Mouse (Mus musculus): ENCODE measurements around the gene Hoxc10. TPM values are rescaled to one million over a fixed set of nuclear protein-coding genes. Genes with fewer than 3 reads are reported as not detected.

Gene Hoxc10
- polyA plus RNA-seq, 1 experiment from 2014 or later, result not detected

- no peak overlapping the region for H3K27ac ChIP-seq
- no peaks in the 10 kb centered on the region for H3K36me3 ChIP-seq
- no peak for ATAC-seq (replicated peaks; ENCODE audit: insufficient number of reproducible peaks, insufficient read depth, low FRiP score, low read depth)
- no peak overlapping the region for H3K4me2 ChIP-seq
- 6% methylated on average over 19 of the region's 19 CpGs for WGBS
- peaks cover 15% of the 10 kb centered on the region for H3K4me1 ChIP-seq (replicated peaks)
- H3K9ac ChIP-seq, result no peak overlapping the region
- no peak overlapping the region for H3K4me3 ChIP-seq
- no peaks in the 10 kb centered on the region for H3K9me3 ChIP-seq (replicated peaks)
- H3K27me3 ChIP-seq, result peaks cover 99% of the 10 kb centered on the region
These were observed 49.0 kb downstream of the Hoxc10 start for GRCm38 (mm10) chr15:103015406-103016166.

DNA sequence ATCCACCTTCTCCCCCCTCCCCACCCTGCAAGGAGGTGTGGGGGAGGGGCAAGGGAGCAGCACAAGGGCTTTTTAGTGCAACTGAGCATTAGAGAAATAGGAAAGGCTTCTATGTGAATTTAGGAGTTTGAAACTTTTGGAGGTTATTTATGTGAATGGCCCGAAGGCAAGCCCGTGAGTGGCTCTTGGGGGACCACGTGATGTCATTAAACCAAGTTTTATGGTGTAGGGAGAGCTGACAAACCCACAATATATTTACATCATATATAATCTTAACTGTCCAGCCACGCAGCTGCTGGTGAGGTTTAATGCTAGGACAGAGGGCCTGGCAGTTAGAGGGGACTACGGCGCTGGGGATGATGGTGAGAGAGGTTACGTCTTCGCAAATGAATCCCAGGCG lies 52.0 kb downstream of the Hoxc10 start, which contains the start of gene Hoxc4:
TSS of gene Hoxc4 (plus strand) at position 299 of the 400 bp plus-strand sequence.
- no peak for ATAC-seq (replicated peaks; ENCODE audit: insufficient number of reproducible peaks, insufficient read depth, low FRiP score, low read depth)
- 17% methylated on average over 9 of the region's 9 CpGs for WGBS
- Histone ChIP-seq H3K9ac (no peak within 1 kb of the TSS), H3K27ac (no peak within 1 kb of the TSS), H3K4me3 (no peak within 1 kb of the TSS), H3K36me3 (no peaks in the 10 kb centered on the region), H3K27me3 (peaks cover 99% of the 10 kb centered on the region), H3K4me1 (replicated peaks) (peaks cover 10% of the 10 kb centered on the region), H3K9me3 (replicated peaks) (no peaks in the 10 kb centered on the region), H3K4me2 (no peak within 1 kb of the TSS)

GRCm38 (mm10) chr15:103020899-103021418 lies 54.4 kb downstream of the Hoxc10 start:
- H3K4me1 ChIP-seq (replicated peaks), result no peaks in the 10 kb centered on the region
- no peak overlapping the region for H3K4me2 ChIP-seq
- no peak for ATAC-seq (replicated peaks; ENCODE audit: insufficient number of reproducible peaks, insufficient read depth, low FRiP score, low read depth)
- H3K9me3 ChIP-seq (replicated peaks), result no peaks in the 10 kb centered on the region
- H3K9ac ChIP-seq, result no peak overlapping the region
- no peak overlapping the region for H3K4me3 ChIP-seq
- peaks cover 99% of the 10 kb centered on the region for H3K27me3 ChIP-seq
- no peaks in the 10 kb centered on the region for H3K36me3 ChIP-seq
- H3K27ac ChIP-seq, result no peak overlapping the region
- 5% methylated on average over 8 of the region's 8 CpGs for WGBS

MicroRNAs within 50 kb of the gene (microRNA counts, 519-probe panel; counts per million panel counts)
- microRNA mmu-miR-615-3p, result not detected
- not detected for microRNA mmu-miR-615-5p

Small RNA genes lying within 50 kb of the gene (microRNA-seq; reads per million reads assigned to microRNA genes)
- 21.8 reads per million, percentile 34 among the genes with 10 or more reads in this experiment for gene Mir196a-2
- 143 reads per million, percentile 55 among the genes with 10 or more reads in this experiment for gene Mir615

Other genes starting within 250 kb of the Hoxc10 start
- gene Calcoco1, start 244.6 kb upstream of the Hoxc10 start, polyA plus RNA-seq (2015; fragmentation: Nextera tagmentation; extraction: Ambion mirVana), result 62.8 and 79.1 TPM in 2 replicates
- not detected in 2 replicates for gene Hoxc13, start 45.7 kb upstream of the Hoxc10 start, polyA plus RNA-seq (2015; fragmentation: Nextera tagmentation; extraction: Ambion mirVana)
- gene Hoxc12, start 30.0 kb upstream of the Hoxc10 start, polyA plus RNA-seq (2015; fragmentation: Nextera tagmentation; extraction: Ambion mirVana), result not detected in 2 replicates
- gene Hoxc11, start 12.4 kb upstream of the Hoxc10 start, polyA plus RNA-seq (2015; fragmentation: Nextera tagmentation; extraction: Ambion mirVana), result not detected in 2 replicates
- gene Hoxc5, start 647 bp downstream of the Hoxc10 start, polyA plus RNA-seq (2015; fragmentation: Nextera tagmentation; extraction: Ambion mirVana), result 0.42 and 0.80 TPM in 2 replicates
- gene Hoxc9, start 9.6 kb downstream of the Hoxc10 start, polyA plus RNA-seq (2015; fragmentation: Nextera tagmentation; extraction: Ambion mirVana), result 0.19 TPM in 1 of 2 replicates, not detected in the other
- 0.16 TPM in 1 of 2 replicates, not detected in the other for gene Hoxc8, start 23.8 kb downstream of the Hoxc10 start, polyA plus RNA-seq (2015; fragmentation: Nextera tagmentation; extraction: Ambion mirVana)
- gene Hoxc6, start 31.5 kb downstream of the Hoxc10 start, polyA plus RNA-seq (2015; fragmentation: Nextera tagmentation; extraction: Ambion mirVana), result 0.43 and 0.57 TPM in 2 replicates
- 0.52 and 1.7 TPM in 2 replicates for gene Hoxc4, start 52.1 kb downstream of the Hoxc10 start, polyA plus RNA-seq (2015; fragmentation: Nextera tagmentation; extraction: Ambion mirVana)
- 14.1 and 16.8 TPM in 2 replicates for gene Smug1, start 200.3 kb downstream of the Hoxc10 start, polyA plus RNA-seq (2015; fragmentation: Nextera tagmentation; extraction: Ambion mirVana)

Data from heart, embryonic 15.5 days (tissue).